Mouse (Mus musculus) cerebellum, adult 8-10 months (tissue): ENCODE data around the gene Pax6.

Source experiments
- DNase-seq: peaks from one replicate; pipeline ENCODE4 v3.0.0; 2022

The Pax6 gene

DNA sequence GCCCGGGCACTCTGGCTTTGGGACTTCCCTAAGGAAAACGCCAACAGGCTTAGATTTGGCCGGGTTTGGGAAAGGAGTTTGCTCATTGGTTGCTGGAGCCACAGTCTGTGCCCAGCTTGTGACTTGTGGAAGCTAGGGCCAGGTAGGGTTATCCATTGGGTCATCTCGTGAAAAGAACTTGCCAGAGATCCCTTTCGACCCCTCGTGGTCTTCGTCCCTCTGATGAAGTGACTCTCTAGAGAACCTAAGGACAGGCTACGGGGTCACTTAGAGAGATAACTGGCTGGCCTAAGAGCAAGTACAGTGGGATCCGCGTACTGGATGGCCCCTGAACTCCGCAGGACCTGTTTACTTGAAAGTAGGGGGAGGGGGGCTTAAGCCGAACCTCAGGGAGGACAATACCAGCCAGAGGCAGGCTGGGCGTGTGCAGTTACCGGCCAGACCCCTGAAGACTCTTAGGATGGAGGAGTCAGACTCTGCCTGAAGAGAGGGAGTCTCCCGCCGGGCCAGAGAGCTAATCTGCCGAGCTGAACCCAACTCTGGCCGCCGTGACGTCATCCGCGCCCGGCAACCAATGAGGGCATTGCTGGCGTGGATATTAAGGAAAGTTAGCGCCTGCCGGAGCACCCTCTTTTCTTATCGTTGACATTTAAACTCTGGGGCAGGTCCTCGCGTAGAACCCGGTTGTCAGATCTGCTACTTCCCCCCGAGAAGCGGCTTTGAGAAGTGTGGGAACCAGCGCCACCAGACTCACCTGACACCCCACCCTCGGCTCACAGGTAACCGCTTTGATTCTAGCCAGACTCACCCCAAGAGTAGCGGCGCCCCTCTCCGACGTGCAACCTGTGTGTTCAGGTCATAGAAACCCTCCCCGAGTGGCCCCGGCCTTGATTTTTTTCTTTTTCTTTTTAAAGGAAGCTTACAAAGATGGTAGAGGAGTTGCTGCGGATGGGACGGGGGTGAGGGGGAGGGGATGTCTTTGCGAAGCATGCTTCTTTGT, at the start of gene Pax6:
Gene Pax6 (plus strand): TSS at position 630 of the 1,000 bp plus-strand sequence.
- DNase-seq: peak; percentile 82

DNA sequence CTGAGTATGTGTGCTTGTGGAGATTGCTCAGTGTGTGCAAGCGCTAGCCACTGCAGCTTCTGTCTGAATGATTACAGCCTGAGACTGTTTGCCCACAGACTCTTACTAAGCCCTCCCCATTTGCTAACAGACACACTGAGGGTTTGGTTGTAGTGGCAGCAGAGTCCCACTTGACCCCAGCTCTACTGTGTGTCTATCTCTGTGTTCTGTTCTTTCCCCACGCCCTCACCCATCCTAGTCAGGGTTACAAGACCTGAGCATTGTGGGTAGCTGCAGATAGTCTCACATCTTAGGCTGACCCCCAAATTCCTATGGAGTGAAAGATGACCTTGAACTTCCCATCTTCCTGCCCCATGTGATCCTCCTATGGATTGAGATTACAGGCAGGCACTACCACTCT, 19.8 kb upstream of the Pax6 start:
- DNase-seq: no peak

DNA sequence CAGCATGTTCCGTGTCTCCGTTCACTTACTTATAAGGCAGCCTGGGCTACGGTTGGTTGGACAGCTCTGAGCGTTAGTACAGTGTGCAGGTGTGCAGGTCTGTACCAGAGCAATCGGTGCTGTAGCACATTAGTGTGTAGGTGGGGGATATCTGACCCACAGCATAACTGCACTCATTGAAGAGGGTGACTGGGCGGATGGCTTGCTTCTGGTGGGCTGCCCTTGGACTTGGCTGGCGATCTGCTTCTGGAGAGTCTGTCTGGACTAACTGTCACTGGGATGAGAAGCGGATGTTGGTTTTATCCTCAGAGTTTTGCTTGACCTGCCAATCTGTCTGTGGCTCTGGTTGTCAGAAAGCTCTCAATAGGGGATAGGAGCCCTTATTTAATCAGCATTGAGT, 12.2 kb upstream of the Pax6 start:
- no peak for DNase-seq

DNA sequence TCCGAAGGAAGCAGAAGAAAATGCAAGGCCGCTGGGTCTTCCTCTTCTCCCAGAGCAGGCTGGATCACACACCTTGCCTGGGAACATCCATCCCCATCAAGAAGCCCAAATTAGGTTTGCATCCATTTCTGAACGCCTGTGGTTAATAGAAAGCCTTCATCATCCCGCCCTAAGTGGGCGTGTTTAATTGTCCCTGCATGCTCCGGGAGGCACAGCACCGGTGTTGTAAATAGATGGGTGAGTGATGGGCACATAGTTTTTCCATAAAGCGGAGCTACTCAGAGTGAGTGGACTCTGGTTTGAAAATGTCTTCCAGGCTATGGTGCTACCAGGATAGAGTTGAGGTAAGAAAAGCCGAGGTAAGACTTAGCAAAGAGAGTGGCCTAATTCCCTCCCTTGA, 9.3 kb upstream of the Pax6 start:
- DNase-seq: no peak

DNA sequence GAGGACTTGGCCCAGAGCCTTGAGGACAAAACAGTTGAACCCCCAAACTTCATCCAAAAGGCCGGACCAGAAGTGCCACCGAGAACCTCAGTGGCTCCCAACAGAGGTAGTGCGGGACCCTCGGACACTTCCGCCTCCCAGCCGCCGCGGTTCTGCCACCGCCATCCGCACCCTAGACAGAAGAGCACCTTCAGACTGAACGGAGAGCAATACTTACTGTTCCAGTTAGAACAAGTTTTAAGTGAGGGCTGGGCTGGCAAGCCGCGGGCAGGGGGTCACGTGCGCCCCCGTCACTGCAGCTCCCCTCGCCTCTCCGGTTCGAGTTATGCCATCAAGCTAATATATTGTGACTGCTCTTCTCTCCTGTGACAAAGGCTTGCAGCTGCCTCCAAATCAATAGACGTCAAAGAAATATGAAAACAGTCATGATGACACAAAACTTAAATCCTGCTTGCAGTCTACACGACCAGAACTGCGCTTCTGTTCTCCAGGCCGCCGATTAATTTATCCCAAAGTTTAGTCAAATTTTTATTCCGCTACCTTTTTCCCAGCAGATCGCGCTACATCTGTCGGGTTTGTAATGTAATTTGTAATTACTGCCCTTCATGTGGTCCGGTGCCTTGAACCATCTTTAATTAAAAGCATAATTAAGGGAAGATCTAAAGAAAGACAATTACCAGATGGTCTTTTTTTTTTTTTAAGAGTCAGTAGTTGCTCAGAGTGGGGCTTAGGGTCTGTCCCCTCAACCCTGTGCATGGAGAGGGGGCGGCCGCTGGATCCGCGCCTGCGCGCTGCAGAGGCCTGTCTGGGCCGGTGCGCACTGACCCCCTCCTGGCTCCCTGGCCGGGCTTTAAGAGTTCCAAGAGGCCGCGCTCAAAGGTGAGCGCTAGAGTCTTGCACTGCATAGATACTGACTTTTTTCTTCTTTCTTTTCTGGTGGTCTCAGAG, 8.5 kb upstream of the Pax6 start:
- no peak for DNase-seq

DNA sequence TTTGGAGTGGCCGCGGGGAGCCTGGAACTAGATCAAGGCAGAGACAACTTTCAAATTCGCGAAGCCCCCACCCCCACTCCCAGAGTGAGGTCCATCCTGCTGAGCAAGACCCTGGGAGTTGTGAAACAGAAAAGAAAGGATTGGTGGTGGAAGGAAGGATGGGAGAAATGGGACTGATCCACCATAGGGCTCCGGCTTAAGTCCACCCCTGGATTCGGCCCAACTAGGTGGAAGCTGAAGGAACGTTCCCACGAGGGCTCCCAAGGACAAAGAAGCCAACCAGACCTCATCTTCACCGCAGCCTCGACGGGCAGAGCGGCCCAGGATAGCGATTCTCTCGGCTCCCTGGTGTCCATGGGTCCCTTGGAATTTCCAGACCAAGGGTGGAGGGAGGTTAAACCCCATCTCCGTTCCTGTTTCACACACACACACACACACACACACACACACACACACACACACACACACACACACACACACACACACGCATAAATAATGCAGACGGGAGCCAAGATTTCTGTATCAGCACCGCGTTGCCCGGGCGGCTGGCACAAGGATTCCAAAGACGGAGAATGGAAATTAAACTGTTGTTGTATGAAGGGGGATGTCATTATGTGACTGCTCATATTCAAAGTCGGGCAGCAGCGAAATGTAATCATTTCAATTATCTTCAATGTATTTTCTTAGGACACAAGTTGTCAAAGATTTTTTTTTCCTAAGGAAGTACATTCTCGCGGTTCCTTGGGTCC, 7.7 kb upstream of the Pax6 start:
- DNase-seq: no peak

DNA sequence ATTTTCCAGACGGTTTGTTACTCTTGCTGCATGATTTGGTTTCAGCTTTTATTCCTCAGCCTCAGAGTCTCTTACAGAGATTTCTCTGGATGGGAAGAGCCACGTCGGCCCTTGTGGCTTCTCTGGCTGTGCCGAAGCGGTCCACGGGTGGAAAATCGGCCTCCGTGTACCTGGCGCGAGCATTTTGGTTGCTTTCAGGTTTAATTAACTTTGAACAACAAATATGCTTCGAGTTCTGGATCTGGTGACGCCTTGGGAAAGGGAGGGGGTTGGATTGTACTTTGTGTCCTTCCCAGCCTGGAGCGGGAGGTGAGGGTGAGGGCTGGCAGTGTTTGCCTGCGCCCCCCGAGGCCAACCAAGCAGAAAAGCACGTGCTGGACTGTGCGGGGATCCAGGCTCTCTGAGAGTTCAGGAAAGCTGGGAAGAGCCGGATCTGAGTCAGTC, 7.1 kb upstream of the Pax6 start:
- DNase-seq: no peak

DNA sequence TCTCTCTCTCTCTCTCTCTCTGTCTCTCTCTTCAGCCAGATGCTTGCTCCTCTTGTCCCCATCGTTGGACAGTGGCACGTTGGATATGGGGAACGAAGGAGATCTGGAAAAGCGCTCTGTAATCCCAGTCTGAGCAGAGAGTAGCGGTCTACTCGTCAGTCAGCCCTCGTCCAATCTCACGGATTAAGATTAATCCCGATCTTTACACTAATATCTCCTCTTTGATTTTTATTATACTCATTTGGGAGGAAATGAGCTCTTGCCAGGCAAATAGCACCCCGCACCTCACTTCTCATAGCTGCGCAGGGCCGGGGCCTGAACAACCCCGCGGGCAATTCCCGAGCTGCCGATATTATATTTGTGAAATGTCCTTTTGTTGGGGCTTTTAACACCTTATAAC, 6.6 kb upstream of the Pax6 start:
- no peak for DNase-seq

DNA sequence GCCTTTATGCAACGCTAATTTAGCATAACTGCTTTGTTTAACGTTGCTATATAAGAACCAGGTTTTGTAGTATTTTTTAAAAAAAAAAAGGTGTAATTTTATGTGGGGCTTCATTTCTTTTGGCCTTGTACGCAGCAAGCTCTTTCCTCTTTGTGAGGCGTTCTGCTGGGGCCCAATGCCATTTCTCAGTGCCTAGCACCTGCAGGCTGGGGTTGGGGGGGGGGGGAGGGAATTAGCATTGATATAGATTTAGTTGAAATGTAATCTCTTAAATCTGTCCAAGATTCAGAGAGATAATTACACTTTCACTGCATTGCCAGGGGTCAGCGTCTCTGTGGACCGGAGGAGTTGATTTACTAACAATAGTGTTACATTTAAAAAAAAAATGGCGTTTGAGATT, 6.1 kb upstream of the Pax6 start:
- DNase-seq: no peak

DNA sequence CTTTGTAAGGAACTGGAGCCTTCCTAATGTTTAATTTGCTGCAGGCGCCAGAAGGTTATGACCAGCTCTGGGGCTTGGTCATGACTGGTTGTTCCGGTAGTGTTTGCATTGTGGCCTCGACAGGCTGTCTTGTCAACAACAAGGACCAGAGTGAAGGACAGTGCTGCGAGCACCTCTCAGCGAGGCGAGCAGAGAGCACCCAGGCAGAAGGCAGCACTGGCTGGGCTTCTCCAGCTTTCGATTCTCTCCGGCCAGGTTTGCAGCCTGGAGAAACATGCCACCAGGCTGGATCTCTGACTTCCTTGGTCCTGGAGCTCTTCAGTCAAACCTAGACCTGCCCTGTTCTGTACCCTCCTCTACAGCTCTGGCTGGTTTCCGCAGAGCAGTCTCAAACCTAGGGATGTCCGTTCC, 5.6 kb upstream of the Pax6 start:
- DNase-seq: no peak

DNA sequence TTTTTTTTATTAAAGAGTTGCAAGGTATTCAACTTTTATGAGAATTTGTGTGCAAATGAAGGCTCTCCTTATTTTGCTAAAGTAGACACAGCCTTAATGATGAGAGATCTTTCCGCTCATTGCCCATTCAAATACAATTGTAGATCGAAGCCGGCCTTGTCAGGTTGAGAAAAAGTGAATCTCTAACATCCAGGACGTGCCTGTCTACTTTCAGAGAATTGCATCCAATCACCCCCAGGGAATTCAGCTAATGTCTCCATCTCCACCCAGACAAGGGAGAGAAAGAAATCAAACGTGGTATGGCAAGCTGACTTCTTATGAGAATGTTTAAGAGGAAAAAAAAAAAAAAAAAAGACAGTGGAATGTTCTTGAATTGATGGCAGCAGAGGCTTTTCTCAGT, 3.7 kb upstream of the Pax6 start:
- DNase-seq: no peak

DNA sequence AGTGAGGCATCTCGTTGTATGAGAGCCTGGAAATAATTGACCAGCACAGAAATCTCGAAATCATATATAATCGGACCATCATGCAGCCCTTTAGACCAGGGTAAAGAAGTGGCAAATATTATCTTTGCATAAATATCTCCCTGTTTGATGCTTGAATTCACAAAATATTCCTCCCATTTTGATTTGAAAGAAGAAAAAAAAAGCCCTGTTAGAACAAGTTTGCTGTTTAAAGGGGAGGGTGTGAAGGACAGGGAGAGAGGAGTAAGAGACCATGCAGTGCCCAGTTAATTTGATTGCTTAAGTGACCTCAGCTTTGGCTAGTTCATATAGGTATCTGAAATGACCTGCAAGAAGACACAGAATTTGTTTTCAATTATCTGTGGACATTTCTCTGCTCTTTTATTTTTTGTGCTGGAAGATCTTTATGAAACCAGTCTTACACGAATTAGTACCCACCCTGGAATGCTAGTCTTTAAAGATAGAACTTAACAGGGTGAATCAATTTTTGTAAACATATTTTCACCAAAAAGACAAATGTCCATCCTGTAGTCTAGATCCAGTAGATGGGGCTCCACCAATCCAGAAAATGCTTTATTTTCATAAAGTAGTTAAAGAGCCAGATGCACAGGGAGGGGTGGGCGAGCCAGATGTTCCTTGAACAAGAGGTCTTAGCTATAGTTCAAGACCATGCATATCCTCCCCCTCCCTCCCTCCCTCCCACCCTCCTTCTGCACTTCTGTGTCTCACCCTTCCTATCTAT, 3.0 kb upstream of the Pax6 start:
- no peak for DNase-seq

DNA sequence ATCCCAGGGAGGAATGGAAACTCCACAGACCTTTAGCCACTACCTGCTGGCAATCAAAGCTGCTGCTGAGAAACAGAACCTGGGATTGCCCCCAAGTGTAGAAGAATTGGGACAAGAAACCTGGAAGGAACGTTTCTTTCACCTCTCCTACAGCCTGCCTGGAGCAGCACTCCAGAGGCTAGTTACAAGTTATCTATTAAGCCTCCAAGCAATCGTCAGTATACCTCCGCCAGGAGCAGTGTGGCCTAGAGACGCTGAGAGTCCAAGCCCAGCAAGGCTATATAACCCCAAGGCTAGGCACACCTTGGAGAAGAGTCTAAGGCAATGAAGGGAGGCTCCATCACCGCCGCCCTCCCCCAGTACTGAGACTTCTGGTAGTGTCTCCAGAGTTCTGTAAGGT, 2.4 kb upstream of the Pax6 start:
- DNase-seq: no peak

DNA sequence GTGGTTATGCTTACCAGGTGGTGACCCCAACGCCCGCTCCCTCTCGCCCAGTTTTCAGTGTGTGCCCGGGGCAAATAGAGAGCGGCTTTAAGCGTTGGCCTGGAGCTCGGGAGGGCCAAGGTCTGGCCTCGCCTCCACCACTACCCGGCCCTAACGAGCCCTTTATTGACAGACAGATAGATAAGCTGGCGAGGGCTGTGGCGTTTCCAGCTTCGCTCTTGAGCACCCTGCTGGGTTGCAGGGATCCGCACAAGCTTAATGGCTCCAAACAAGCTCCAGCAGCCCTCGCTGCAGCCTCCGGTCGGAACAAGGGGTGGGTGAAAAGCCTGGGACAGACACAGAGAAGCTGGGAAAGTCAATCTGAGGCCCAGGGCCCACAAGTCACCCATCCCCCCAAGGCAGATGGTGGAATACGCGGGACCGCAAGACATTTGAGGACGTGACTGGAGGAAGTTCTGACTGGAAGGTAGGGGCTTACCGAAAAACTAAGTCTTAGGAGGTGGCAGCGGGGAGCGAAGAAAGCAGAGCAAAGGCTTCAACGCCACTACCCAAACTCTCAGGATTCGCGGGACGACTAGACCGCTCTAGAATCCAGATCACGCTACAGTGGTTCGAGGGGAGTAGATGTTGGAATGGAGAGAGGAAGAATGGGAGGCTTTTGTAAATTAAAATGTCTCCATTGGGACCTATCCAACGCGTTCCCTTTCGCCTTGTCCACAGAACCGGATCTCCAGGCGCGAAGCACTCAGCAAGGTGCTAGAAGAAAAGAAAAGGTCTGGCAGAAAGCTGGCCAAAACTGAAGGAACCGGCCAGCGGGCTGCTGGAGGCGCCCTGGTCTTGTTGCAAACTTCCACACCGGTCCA, 1.7 kb upstream of the Pax6 start:
- peak; percentile 14 for DNase-seq

DNA sequence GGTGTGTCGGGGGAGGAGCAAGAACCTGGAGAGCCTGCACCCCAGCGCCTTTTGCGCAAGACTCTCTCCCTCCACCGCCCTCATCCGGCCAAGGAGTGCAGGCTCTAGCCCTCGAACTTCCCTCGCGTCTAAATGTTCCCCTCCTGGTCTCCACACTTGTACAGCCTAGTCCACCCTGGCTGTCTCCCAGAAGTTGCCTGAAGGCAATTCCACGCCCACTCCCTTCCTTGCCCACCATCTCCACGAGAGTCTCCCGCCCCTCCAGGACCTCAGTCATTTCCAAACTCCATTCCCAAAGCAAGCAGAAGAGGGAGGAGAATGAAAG, 1.1 kb upstream of the Pax6 start:
- peak; percentile 30 for DNase-seq

DNA sequence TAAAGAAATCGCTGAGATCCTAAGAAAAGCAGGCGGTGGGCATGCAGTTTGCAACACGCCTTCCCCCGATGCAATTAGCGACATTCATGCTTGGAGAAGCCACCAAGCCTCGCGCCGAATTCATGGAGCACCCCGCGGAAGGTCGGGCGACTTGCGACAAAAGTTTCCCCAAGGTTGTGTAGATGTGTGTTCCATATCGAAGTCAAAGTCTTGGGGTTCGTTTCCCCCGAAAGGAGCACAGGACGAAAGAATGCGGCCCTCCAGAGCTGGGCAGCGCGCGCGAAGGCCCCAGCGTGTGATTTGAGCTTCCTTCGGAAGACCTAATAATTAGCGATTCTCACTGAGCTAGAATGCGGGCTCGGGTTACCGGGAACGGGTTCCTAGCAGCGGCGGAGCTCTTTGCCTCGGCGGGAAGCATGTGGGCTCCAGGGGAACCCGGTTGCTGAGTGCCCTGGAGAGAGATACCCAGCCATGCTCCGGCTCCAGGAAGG, 716 bp downstream of the Pax6 start:
- peak; percentile 42 for DNase-seq

DNA sequence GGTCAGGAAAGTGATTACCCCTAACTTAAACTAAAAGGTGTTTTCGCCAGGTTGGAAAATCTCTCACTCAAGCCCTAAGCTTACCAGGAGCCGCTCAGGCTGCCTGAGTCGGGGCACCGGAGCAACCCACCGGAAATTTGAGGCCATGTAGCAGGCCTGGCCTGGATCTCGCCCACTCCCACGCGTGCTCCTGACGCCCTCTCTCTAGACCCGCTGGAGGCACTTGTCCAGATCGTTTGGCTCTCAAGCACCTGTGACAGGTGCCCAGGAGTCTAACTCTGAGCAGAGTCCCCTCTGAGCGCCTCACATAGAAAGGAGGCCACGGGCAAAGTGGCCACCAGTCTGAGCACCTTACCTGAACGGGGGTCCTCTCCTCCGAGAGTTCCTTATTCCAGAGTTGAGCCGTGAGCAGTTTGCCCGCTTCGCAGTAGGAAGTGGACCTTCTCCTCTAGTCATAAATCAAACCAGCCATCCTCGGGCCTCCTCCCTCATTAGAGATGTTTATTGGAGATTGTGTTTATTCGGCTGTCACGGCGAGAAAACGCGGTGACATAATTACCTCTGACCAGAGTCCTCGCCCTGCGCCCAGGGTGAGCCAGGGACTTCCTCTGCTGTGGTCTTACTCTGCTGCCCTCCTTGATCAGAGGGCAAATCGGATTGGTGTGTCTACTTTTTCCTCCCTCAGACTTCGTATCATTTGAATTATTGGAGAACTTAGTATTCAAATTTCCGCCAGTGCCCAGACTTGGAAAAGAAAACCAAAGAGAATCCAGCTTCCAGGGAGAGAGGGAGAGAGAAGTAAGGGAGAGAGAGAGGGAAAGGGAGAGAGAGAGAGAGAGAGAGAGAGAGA, 1.4 kb downstream of the Pax6 start:
- peak; percentile 47 for DNase-seq

DNA sequence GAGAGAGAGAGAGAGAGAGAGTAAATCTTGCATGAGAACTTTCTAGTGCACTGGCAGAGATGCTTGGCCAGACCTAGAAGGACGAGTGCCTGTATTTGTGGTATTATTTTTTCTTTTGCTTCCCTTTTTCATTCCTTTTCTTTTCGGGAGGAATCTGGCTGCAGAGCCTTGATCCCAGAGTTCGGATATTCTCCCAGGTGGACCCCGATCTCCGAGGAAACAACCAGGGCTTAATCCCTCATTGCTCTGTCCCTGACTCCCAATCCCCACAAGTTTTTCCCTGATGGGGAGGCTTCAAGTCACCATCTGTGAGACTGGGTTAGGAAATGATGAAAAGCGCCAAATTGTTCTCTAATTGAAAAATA, 2.0 kb downstream of the Pax6 start:
- DNase-seq: peak; percentile 41

DNA sequence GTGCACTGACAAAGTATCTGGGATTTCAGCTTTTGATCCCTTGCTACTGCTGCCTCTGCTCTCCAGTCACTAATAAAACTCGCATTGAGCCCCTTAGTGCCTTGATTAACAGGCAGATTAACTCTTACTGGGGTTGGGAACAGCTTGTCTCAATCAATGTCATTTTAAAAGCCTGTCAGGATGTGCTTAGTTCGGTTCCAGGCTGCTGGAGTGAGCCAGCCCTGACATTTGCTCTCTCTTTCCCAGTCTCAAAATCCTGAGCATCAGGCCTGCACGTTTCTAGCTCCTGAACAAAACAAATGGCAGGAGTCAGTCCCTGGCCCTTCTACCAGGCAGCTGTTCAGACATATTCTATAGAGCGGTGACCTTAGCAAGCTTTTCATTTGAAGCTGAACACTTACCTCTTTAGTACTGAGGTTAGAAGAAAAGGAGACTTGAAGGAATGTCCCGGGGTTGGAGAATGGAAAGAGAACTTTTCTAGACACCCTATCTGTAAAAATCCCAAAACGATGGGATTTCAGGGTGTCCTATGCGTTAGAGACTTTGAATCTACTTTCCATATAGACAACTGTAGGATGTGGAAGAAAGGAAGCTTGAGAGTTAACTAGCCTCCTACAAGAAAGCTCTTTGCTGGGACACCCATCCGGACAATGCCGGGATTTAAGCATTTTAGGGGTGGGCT, 2.6 kb downstream of the Pax6 start:
- DNase-seq: peak; percentile 46
